Mouse (Mus musculus) hindbrain, embryonic 11.5 days (tissue): ENCODE results near the gene Phospho1. TPM values are rescaled to one million over a fixed set of nuclear protein-coding genes. Genes with fewer than 3 reads are reported as not detected.

ENCODE experiments used
- ATAC-seq: fragments of 200-750 bp; cut with Nextera tagmentation; 2 replicates; pipeline ENCODE4 v1.8.0; 2017; ENCODE audit warnings: mild to moderate bottlenecking, moderate TSS enrichment, moderate library complexity; ENCODE audit not compliant: low FRiP score
- DNase-seq: peaks from one replicate; pipeline ENCODE4 v3.0.0-alpha.2; 2015; ENCODE audit warnings: low spot score
- H3K27ac ChIP-seq: fragments of 300-500 bp; sonication (generic); 2 replicates; pipeline ENCODE4 v1.5.1; 2014; ENCODE audit warnings: mild to moderate bottlenecking, low read depth, low read length
- H3K27me3 ChIP-seq: fragments of 300-500 bp; sonication (generic); 2 replicates; pipeline ENCODE4 v1.6.1; 2014; ENCODE audit warnings: mild to moderate bottlenecking, low read length, moderate library complexity, mixed read lengths; ENCODE audit not compliant: control insufficient read depth, insufficient read depth
- H3K36me3 ChIP-seq: fragments of 300-500 bp; sonication (generic); 2 replicates; pipeline ENCODE4 v1.6.1; 2014; ENCODE audit warnings: mild to moderate bottlenecking, low read length, moderate library complexity, mixed read lengths; ENCODE audit not compliant: control insufficient read depth, insufficient read depth
- H3K4me1 ChIP-seq: fragments of 300-500 bp; sonication (generic); replicated peaks from 2 replicates; pipeline ENCODE4 v1.6.1; 2014; ENCODE audit warnings: low read length, mixed read lengths; ENCODE audit not compliant: control insufficient read depth, insufficient read depth
- H3K4me2 ChIP-seq: fragments of 300-500 bp; sonication (generic); replicated peaks from 2 replicates; pipeline ENCODE4 v1.6.1; 2014; ENCODE audit warnings: mild to moderate bottlenecking, low read depth, low read length
- H3K4me3 ChIP-seq: fragments of 300-500 bp; sonication (generic); 2 replicates; pipeline ENCODE4 v1.5.1; 2014; ENCODE audit warnings: low read depth, low read length
- H3K9ac ChIP-seq: fragments of 300-500 bp; sonication (generic); 2 replicates; pipeline ENCODE4 v1.6.1; 2014; ENCODE audit warnings: low read depth, low read length
- H3K9me3 ChIP-seq: fragments of 300-500 bp; sonication (generic); 2 replicates; pipeline ENCODE4 v1.6.1; 2016; ENCODE audit warnings: low read length; ENCODE audit not compliant: control insufficient read depth
- WGBS: fragments of 180-500 bp; shearing (Covaris S2); extraction: QIAGEN DNeasy Blood & Tissue Kit; methylation state at CpG from one replicate; pipeline ENCODE4 v1.1.7; 2014; 5-methylcytosine and 5-hydroxymethylcytosine counted together
- polyA plus RNA-seq: library from polyadenylated mRNA; unstranded; fragments of >200 nt; fragmentation: Nextera tagmentation; extraction: Ambion mirVana; gene quantifications from 2 replicates; pipeline ENCODE4 v1.2.1, GENCODE M21; 2014

Phospho1 gene
- polyA plus RNA-seq, 1 experiment from 2014 or later, result not detected

DNA sequence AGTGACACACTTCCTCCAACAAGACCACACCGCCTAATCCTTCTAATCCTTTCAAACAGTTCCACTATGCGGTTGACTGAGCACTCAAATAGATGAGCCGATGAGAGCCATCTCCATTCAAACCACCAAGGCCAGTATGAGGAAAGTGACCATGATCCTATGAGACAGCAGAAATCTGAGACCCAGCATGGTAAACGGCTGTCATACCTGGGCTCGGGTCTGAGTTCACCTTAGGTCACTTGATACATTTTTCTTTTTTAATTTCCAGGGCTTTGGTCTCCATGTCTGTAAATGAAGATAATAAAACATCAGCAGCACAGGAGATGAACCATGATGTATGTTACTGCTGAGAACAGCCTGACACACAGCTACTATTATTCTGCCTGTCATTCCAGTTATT lies 16.4 kb upstream of the Phospho1 start:
- Histone ChIP-seq H3K27ac (no peak overlapping the region), H3K4me2 (no peak overlapping the region), H3K9ac (no peak overlapping the region), H3K4me1 (no peaks in the 10 kb centered on the region; the same call in none of the 2 replicates), H3K4me3 (no peak overlapping the region), H3K27me3 (no peaks in the 10 kb centered on the region), H3K36me3 (no peaks in the 10 kb centered on the region), H3K9me3 (no peaks in the 10 kb centered on the region)
- ATAC-seq, result no peak
- DNase-seq, result no peak
- 99% methylated on average over 5 of the region's 5 CpGs for WGBS

DNA sequence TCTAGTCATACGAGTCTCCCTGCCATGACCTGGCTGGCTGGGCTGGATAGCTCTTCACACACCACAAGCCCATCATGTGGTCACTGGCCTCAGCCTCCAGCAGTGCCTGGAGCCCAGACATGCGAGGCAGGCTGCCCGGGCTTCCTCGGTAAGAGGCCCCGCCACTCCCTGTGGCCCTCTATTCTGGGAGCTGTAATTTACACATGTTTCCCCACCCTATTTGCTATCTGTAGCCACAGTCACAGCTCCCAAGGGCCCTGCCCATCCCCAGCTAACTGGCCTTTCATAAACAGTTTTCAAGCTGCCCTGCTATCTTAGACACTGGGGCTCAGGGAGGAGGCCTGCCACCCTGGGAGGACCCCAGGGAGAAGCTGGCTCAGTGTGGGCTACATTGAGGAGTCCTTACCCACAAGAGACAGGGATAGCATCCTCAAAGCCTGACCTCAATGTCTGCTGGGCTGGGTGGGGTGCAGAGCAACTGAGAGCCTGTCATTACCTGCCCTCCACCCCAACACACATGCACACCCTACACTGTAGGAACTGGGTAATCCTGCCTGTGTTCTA lies 15.8 kb upstream of the Phospho1 start:
- WGBS, result 79% methylated on average over 5 of the region's 5 CpGs
- Histone ChIP-seq H3K27me3 (no peaks in the 10 kb centered on the region), H3K4me2 (no peak overlapping the region), H3K36me3 (no peaks in the 10 kb centered on the region), H3K9me3 (no peaks in the 10 kb centered on the region), H3K4me3 (no peak overlapping the region), H3K27ac (peak overlapping the region; percentile 11; the same call in 1 of the 2 replicates), H3K9ac (no peak overlapping the region), H3K4me1 (no peaks in the 10 kb centered on the region; the same call in none of the 2 replicates)
- DNase-seq, result no peak
- no peak for ATAC-seq

DNA sequence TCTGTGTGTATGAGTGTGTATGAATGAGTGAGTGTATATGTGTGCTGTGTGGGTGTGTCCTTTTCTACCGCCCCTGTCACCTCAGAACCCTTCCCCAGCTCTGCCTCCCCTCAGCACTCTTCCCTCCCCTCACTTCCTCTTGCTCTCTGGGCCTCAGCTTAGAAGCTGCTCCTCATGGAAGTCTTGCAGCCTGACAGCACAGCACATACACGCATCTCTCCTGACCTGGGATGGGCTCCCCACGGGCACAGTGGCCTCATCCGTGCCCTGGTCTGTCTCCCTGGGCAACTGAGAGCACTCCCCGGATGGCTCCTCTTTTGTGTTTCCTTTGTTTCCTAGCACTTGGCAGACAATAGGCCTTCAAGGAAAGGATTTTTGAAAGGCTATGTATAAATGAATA lies 14.7 kb upstream of the Phospho1 start:
- no peak overlapping the region for H3K4me2 ChIP-seq
- no peaks in the 10 kb centered on the region for H3K9me3 ChIP-seq
- no peaks in the 10 kb centered on the region; the same call in none of the 2 replicates for H3K4me1 ChIP-seq
- 15% methylated on average over 5 of the region's 5 CpGs for WGBS
- H3K27me3 ChIP-seq, result no peaks in the 10 kb centered on the region
- ATAC-seq (0 out of 2 replicates have a peak, but pooled peaks have one; percentile 19), DNase-seq (peak; percentile 40)
- H3K4me3 ChIP-seq, result no peak overlapping the region
- no peaks in the 10 kb centered on the region for H3K36me3 ChIP-seq
- H3K9ac ChIP-seq, result no peak overlapping the region
- 0 out of 2 replicates have a peak overlapping the region, but pooled peaks have one; percentile 27 for H3K27ac ChIP-seq

GRCm38 (mm10) chr11:95810828-95811227 lies 13.5 kb upstream of the Phospho1 start:
- 54% methylated on average over 7 of the region's 7 CpGs for WGBS

DNA sequence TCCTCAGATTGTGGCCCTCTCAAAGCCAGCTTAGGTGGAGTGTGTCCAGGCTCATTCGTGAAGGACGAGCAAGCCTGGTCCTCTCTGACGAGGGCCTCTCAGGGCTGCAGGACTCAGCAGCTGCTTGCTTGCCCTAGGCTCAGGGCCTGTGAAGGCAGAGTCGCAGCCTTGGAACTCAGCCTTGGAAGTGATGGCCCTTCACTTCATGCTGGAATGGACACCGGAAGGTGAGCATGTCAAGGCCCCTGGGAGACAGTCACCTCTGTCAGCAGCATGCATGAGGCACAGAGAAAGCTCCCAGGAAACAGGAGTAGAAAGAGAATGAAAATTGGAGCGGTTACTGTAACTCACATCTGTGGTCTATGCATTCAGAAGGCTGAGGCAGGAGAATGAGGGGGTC lies 12.6 kb upstream of the Phospho1 start:
- DNase-seq (no peak), ATAC-seq (no peak)
- H3K9ac ChIP-seq, result no peak overlapping the region
- H3K9me3 ChIP-seq, result no peaks in the 10 kb centered on the region
- no peaks in the 10 kb centered on the region for H3K36me3 ChIP-seq
- H3K27me3 ChIP-seq, result no peaks in the 10 kb centered on the region
- H3K4me2 ChIP-seq, result no peak overlapping the region
- no peaks in the 10 kb centered on the region; the same call in none of the 2 replicates for H3K4me1 ChIP-seq
- H3K4me3 ChIP-seq, result no peak overlapping the region
- WGBS, result 86% methylated on average over 6 of the region's 6 CpGs
- H3K27ac ChIP-seq, result no peak overlapping the region

More at GRCm38 (mm10) chr11:95810828-95811227, 13.5 kb upstream of the Phospho1 start:
- no peaks in the 10 kb centered on the region for H3K36me3 ChIP-seq
- H3K9ac ChIP-seq, result no peak overlapping the region
- DNase-seq, result no peak
- no peak overlapping the region for H3K4me2 ChIP-seq
- no peak overlapping the region for H3K4me3 ChIP-seq
- H3K4me1 ChIP-seq, result no peaks in the 10 kb centered on the region; the same call in none of the 2 replicates
- no peaks in the 10 kb centered on the region for H3K27me3 ChIP-seq
- no peaks in the 10 kb centered on the region for H3K9me3 ChIP-seq
- ATAC-seq, result no peak
- no peak overlapping the region for H3K27ac ChIP-seq

GRCm38 (mm10) chr11:95812224-95812623 lies 12.1 kb upstream of the Phospho1 start:
- ATAC-seq, result no peak
- Histone ChIP-seq H3K27ac (no peak overlapping the region), H3K4me3 (no peak overlapping the region), H3K9me3 (no peaks in the 10 kb centered on the region), H3K36me3 (no peaks in the 10 kb centered on the region), H3K4me1 (no peaks in the 10 kb centered on the region; the same call in none of the 2 replicates), H3K4me2 (no peak overlapping the region), H3K9ac (no peak overlapping the region), H3K27me3 (no peaks in the 10 kb centered on the region)
- DNase-seq, result no peak
- WGBS, result 67% methylated on average over 4 of the region's 4 CpGs

GRCm38 (mm10) chr11:95814101-95814500 lies 10.2 kb upstream of the Phospho1 start:
- Histone ChIP-seq H3K4me1 (no peaks in the 10 kb centered on the region; the same call in none of the 2 replicates), H3K4me3 (no peak overlapping the region), H3K27ac (no peak overlapping the region), H3K27me3 (no peaks in the 10 kb centered on the region), H3K9me3 (no peaks in the 10 kb centered on the region), H3K36me3 (no peaks in the 10 kb centered on the region), H3K4me2 (no peak overlapping the region), H3K9ac (no peak overlapping the region)
- ATAC-seq (no peak), DNase-seq (no peak)
- 86% methylated on average over 2 of the region's 2 CpGs for WGBS

DNA sequence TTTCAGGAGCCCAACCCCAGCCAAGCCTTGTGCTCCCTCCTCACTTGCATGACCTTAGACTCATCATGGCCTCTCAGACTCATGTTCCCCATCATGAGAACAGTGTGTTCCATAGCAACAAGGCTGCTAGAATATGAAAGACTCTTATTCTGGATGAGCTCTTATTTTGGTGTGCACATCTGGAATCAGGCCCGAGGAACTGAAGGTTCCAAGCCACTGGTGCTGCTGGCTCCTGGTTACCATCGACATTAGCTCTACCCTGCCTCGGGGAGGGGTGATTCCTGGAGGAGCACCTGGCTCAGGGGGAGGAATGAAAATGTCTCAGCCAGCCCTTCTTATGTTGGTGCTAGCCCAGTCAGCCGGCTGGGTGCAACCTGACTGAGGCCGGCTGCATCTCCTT lies 9.4 kb upstream of the Phospho1 start:
- Histone ChIP-seq H3K36me3 (no peaks in the 10 kb centered on the region), H3K9ac (no peak overlapping the region), H3K9me3 (no peaks in the 10 kb centered on the region), H3K4me3 (no peak overlapping the region), H3K4me2 (no peak overlapping the region), H3K27ac (no peak overlapping the region), H3K4me1 (no peaks in the 10 kb centered on the region; the same call in none of the 2 replicates), H3K27me3 (no peaks in the 10 kb centered on the region)
- DNase-seq (no peak), ATAC-seq (no peak)
- 83% methylated on average over 5 of the region's 5 CpGs for WGBS

DNA sequence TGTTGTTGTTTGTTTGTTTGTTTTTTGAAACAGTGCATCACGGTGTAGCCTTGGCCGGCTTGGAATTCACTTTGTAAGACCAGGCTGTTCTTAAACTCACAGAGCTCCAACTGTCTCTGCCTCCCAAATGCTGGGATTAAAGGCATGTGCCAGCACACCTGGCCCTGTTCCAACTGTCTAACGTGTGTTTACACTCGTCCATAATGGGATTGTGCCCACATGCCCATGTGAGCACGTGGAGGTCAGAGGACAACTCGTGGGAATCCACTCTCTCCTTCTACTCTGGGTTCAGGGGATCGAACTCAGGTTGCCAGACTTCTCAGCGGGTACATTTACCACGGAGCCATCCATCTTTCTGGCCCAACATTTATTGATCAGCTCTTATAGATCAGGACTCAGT lies 8.9 kb upstream of the Phospho1 start:
- Histone ChIP-seq H3K9ac (no peak overlapping the region), H3K4me2 (no peak overlapping the region), H3K4me3 (no peak overlapping the region), H3K27ac (no peak overlapping the region), H3K4me1 (no peaks in the 10 kb centered on the region; the same call in 1 of the 2 replicates), H3K27me3 (no peaks in the 10 kb centered on the region), H3K36me3 (no peaks in the 10 kb centered on the region), H3K9me3 (no peaks in the 10 kb centered on the region)
- DNase-seq, result no peak
- 86% methylated on average over 9 of the region's 9 CpGs for WGBS
- ATAC-seq, result no peak
